Mouse (Mus musculus) intestine, embryonic 15.5 days (tissue): ENCODE data around the gene Timm9. TPM values are rescaled to one million over a fixed set of nuclear protein-coding genes. Genes with fewer than 3 reads are reported as not detected.
A peak's percentile ranks its signal among the peaks of the same experiment; 100 is the strongest.

Source experiments
- ATAC-seq: fragments of 200-750 bp; cut with Nextera tagmentation; 2 replicates; pipeline ENCODE4 v1.8.0; 2017; ENCODE audit warnings: moderate TSS enrichment, moderate library complexity
- H3K27ac ChIP-seq: fragments of 300-500 bp; sonication (generic); 2 replicates; pipeline ENCODE4 v1.5.1; 2015; ENCODE audit warnings: mild to moderate bottlenecking, inconsistent platforms
- H3K27me3 ChIP-seq: fragments of 300-500 bp; sonication (generic); replicated peaks from 2 replicates; pipeline ENCODE4 v1.6.1; 2015; ENCODE audit warnings: inconsistent platforms
- H3K36me3 ChIP-seq: fragments of 300-500 bp; sonication (generic); 2 replicates; pipeline ENCODE4 v1.6.1; 2015; ENCODE audit warnings: inconsistent platforms
- H3K4me1 ChIP-seq: fragments of 300-500 bp; sonication (generic); replicated peaks from 2 replicates; pipeline ENCODE4 v1.6.1; 2015; ENCODE audit warnings: inconsistent platforms
- H3K4me2 ChIP-seq: fragments of 300-500 bp; sonication (generic); replicated peaks from 2 replicates; pipeline ENCODE4 v1.6.1; 2015; ENCODE audit warnings: mild to moderate bottlenecking, inconsistent platforms
- H3K4me3 ChIP-seq: fragments of 300-500 bp; sonication (generic); replicated peaks from 2 replicates; pipeline ENCODE4 v1.5.1; 2015; ENCODE audit warnings: inconsistent platforms
- H3K9ac ChIP-seq: fragments of 300-500 bp; sonication (generic); 2 replicates; pipeline ENCODE4 v1.6.1; 2015; ENCODE audit warnings: inconsistent platforms
- H3K9me3 ChIP-seq: fragments of 300-500 bp; sonication (generic); 2 replicates; pipeline ENCODE4 v1.6.1; 2016; ENCODE audit warnings: inconsistent platforms
- WGBS: fragments of 180-500 bp; shearing (Covaris S2); methylation state at CpG from one replicate; pipeline ENCODE4 v1.1.7; 2015; 5-methylcytosine and 5-hydroxymethylcytosine counted together
- polyA plus RNA-seq: library from polyadenylated mRNA; unstranded; fragments of >200 nt; fragmentation: Nextera tagmentation; extraction: Ambion mirVana; gene quantifications from 2 replicates; pipeline ENCODE4 v1.2.1, GENCODE M21; 2015

Timm9 gene
- polyA plus RNA-seq: 108 and 109 TPM in 2 replicates

DNA sequence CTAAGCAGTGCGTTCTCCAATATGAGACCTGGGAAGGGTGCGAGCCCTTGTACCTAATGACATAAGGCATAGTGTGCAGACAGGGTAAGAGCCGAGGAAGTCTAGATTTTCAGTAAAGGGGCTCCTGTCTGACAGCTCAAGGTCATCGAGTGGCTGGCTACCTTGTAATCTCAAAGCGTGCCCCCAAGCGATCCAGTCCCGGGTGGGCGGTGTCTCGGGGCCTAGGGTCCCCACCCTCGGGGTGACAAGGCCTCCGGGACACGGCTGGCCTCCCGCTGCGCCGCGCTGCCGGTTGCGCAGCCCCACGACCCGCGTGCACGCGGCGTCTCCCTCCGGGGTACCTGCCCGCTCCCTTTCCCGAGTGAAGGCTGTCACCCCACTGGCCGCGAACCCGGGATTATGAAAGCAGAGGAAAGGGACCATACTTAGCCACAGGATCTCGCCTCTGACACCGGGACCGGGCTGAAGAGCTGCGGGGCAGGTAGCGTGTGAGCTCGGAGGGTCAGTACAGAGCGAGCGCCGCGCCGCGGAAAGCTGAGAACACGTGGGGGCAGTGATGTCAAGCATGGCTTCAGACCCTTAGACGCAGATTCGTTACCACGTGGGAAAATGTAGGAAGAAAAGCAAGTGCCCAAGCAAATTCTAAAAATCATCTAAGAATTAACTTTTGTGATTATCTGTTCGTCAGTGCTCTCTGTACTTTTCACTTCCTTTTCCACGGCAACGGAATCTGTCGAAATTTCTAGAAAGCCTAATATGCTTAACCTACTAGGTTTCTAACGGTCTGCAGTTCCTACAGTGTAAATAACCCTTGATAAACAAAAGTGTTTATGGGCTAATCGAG is at the start of gene Timm9, which contains the start of gene 2700049A03Rik:
Gene Timm9, minus strand, starts transcription at position 555 of the 844 bp plus-strand sequence.
Gene 2700049A03Rik, plus strand, starts transcription at position 719 of the 844 bp plus-strand sequence.
- Histone ChIP-seq H3K36me3 (peaks cover 21% of the 10 kb centered on the region; the same call in 1 of the 2 replicates), H3K27ac (peak within 1 kb of the TSS; percentile 59), H3K27me3 (no peaks in the 10 kb centered on the region), H3K4me3 (peak within 1 kb of the TSS; percentile 94), H3K4me1 (peaks cover 5% of the 10 kb centered on the region; the same call in 1 of the 2 replicates), H3K9ac (peak within 1 kb of the TSS; percentile 89), H3K9me3 (no peaks in the 10 kb centered on the region), H3K4me2 (peak within 1 kb of the TSS; percentile 84)
- ATAC-seq: peak; percentile 94
- WGBS: under 1% methylated on average over 52 of the region's 52 CpGs

DNA sequence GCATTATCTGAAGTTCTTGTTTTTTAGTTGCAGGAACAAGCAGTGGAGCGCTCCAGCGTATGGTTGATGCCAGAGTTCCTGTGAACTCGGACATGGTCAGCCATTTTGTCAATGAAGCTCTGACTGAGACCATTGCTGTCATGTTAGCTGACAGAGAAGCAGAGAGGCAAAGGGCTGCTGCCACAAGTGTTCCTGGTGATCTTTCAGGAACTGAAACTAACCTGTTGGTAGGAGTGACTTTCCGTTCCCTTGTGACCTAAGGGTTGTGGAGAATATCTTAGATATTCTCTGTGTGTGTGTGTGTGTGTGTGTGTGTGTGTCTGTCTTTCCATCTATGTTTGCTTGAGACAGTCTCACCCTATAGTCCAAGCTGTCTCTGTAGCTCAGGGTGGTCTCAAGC is 47.9 kb upstream of the Timm9 start:
- no peaks in the 10 kb centered on the region for H3K4me1 ChIP-seq
- no peak overlapping the region for H3K4me3 ChIP-seq
- no peak overlapping the region for H3K4me2 ChIP-seq
- ATAC-seq: no peak
- no peak overlapping the region for H3K27ac ChIP-seq
- H3K36me3 ChIP-seq: peaks cover 8% of the 10 kb centered on the region; the same call in 1 of the 2 replicates
- H3K27me3 ChIP-seq: no peaks in the 10 kb centered on the region
- WGBS: 88% methylated on average over 4 of the region's 4 CpGs
- H3K9ac ChIP-seq: no peak overlapping the region
- H3K9me3 ChIP-seq: no peaks in the 10 kb centered on the region

- Histone ChIP-seq H3K4me3 (no peak overlapping the region), H3K27ac (no peak overlapping the region), H3K9ac (no peak overlapping the region), H3K4me1 (no peaks in the 10 kb centered on the region), H3K36me3 (peaks cover 8% of the 10 kb centered on the region; the same call in 1 of the 2 replicates), H3K27me3 (no peaks in the 10 kb centered on the region), H3K9me3 (no peaks in the 10 kb centered on the region), H3K4me2 (no peak overlapping the region)
- ATAC-seq: no peak
- WGBS: 93% methylated on average over 3 of the region's 3 CpGs
Measured at GRCm38 (mm10) chr12:71183736-71184135, 47.3 kb upstream of the Timm9 start.

- H3K4me3 ChIP-seq: no peak overlapping the region
- H3K36me3 ChIP-seq: peaks cover 13% of the 10 kb centered on the region; the same call in 1 of the 2 replicates
Measured at GRCm38 (mm10) chr12:71169911-71170310, 33.4 kb upstream of the Timm9 start.

GRCm38 (mm10) chr12:71164410-71164809 is 27.9 kb upstream of the Timm9 start:
- Histone ChIP-seq H3K27ac (no peak overlapping the region), H3K4me1 (no peaks in the 10 kb centered on the region), H3K36me3 (peaks cover 14% of the 10 kb centered on the region), H3K9ac (no peak overlapping the region), H3K4me3 (no peak overlapping the region), H3K9me3 (no peaks in the 10 kb centered on the region), H3K27me3 (no peaks in the 10 kb centered on the region), H3K4me2 (no peak overlapping the region)
- ATAC-seq: no peak
- WGBS: 92% methylated on average over 9 of the region's 9 CpGs

More at GRCm38 (mm10) chr12:71169911-71170310, 33.4 kb upstream of the Timm9 start:
- H3K4me1 ChIP-seq: no peaks in the 10 kb centered on the region
- WGBS: 81% methylated on average over 1 of the region's 1 CpGs
- ATAC-seq: no peak
- H3K9ac ChIP-seq: no peak overlapping the region
- H3K27ac ChIP-seq: no peak overlapping the region
- H3K9me3 ChIP-seq: no peaks in the 10 kb centered on the region
- no peaks in the 10 kb centered on the region for H3K27me3 ChIP-seq
- H3K4me2 ChIP-seq: no peak overlapping the region

DNA sequence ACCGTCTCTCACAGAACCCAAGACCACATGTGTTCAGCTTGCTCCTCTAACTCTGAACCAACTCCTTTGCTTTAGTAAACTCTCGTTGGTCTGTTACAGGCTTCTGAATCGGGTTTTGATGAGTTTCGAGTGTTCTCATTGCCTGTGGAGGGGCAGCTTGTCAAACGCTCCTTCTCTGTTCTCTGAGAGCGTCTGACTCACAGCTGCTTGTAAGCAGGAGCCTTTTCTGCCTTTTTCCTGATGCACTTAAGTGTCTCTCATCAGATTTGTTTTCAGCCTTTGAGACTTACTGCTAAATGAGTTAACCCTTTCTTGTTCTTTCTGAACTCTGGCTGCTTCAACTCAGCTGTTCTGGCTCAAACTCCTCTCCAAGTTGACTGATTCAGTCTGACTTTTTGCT is 21.5 kb upstream of the Timm9 start:
- peaks cover 25% of the 10 kb centered on the region; the same call in 1 of the 2 replicates for H3K36me3 ChIP-seq
- 82% methylated on average over 6 of the region's 6 CpGs for WGBS
- H3K9ac ChIP-seq: no peak overlapping the region
- H3K27me3 ChIP-seq: no peaks in the 10 kb centered on the region
- no peak for ATAC-seq
- H3K4me2 ChIP-seq: no peak overlapping the region
- no peaks in the 10 kb centered on the region for H3K4me1 ChIP-seq
- no peaks in the 10 kb centered on the region for H3K9me3 ChIP-seq
- no peak overlapping the region for H3K4me3 ChIP-seq
- H3K27ac ChIP-seq: no peak overlapping the region

DNA sequence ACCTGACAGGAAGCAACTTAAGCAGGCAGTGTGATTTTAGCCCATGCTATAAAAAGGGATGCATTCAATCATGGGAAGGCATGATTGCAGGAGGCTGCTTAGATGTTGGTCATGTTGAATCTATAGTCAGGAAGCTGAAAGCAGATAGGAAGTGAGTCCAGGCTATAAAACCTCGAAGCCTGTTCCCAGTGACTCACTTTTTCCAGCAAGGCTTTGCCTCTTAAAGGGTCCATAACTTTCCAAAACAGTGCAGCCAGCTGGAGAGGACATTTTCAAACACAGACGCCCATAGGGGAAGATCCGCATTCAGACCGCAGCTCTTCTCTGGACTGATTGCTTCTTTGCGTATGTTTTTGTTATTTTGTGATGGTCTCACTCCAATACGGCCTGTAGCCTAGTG is 18.5 kb upstream of the Timm9 start:
- H3K9ac ChIP-seq: no peak overlapping the region
- no peak overlapping the region for H3K27ac ChIP-seq
- no peaks in the 10 kb centered on the region for H3K27me3 ChIP-seq
- H3K4me2 ChIP-seq: no peak overlapping the region
- H3K9me3 ChIP-seq: no peaks in the 10 kb centered on the region
- no peak overlapping the region for H3K4me3 ChIP-seq
- no peak for ATAC-seq
- 93% methylated on average over 6 of the region's 6 CpGs for WGBS
- H3K36me3 ChIP-seq: peaks cover 22% of the 10 kb centered on the region; the same call in 1 of the 2 replicates
- H3K4me1 ChIP-seq: no peaks in the 10 kb centered on the region

GRCm38 (mm10) chr12:71150167-71150566 is 13.7 kb upstream of the Timm9 start:
- no peaks in the 10 kb centered on the region for H3K4me1 ChIP-seq
- no peaks in the 10 kb centered on the region for H3K9me3 ChIP-seq
- H3K27ac ChIP-seq: no peak overlapping the region
- H3K36me3 ChIP-seq: peaks cover 19% of the 10 kb centered on the region; the same call in 1 of the 2 replicates
- no peak overlapping the region for H3K4me3 ChIP-seq
- H3K27me3 ChIP-seq: no peaks in the 10 kb centered on the region
- ATAC-seq: no peak
- 94% methylated on average over 8 of the region's 8 CpGs for WGBS
- H3K4me2 ChIP-seq: no peak overlapping the region
- no peak overlapping the region for H3K9ac ChIP-seq

GRCm38 (mm10) chr12:71149456-71149855 is 13.0 kb upstream of the Timm9 start:
- no peak overlapping the region for H3K9ac ChIP-seq
- peaks cover 14% of the 10 kb centered on the region; the same call in 1 of the 2 replicates for H3K36me3 ChIP-seq
- no peaks in the 10 kb centered on the region for H3K4me1 ChIP-seq
- ATAC-seq: no peak
- 90% methylated on average over 6 of the region's 6 CpGs for WGBS
- H3K9me3 ChIP-seq: no peaks in the 10 kb centered on the region
- no peak overlapping the region for H3K4me2 ChIP-seq
- no peak overlapping the region for H3K4me3 ChIP-seq
- no peaks in the 10 kb centered on the region for H3K27me3 ChIP-seq
- H3K27ac ChIP-seq: no peak overlapping the region

DNA sequence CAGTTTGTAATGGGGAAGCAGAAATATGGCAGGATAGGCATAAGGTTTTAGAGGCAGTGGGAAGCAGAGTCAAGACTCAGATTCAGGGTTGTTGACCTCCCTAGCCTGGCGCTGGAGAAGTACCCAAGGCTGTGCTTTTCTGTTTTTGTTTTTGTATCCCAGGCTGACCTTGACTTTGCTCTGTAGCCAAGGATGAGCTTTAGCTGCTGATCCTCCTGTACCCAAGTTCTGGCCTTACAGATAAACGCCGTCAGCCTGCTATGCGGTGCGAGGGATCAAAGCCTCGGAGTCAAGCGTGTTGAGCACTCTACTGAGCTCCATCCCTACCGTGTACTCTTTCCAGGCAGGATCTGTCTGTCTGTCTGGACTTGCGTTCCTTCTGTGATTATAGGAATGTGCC is 12.3 kb upstream of the Timm9 start:
- H3K9ac ChIP-seq: no peak overlapping the region
- no peaks in the 10 kb centered on the region for H3K27me3 ChIP-seq
- ATAC-seq: no peak
- H3K4me2 ChIP-seq: no peak overlapping the region
- WGBS: 95% methylated on average over 9 of the region's 9 CpGs
- no peak overlapping the region for H3K4me3 ChIP-seq
- H3K4me1 ChIP-seq: no peaks in the 10 kb centered on the region
- no peaks in the 10 kb centered on the region for H3K9me3 ChIP-seq
- H3K27ac ChIP-seq: no peak overlapping the region
- peaks cover 14% of the 10 kb centered on the region; the same call in 1 of the 2 replicates for H3K36me3 ChIP-seq

GRCm38 (mm10) chr12:71147641-71148040 is 11.2 kb upstream of the Timm9 start:
- Histone ChIP-seq H3K9ac (no peak overlapping the region), H3K27me3 (no peaks in the 10 kb centered on the region), H3K27ac (no peak overlapping the region), H3K4me1 (no peaks in the 10 kb centered on the region), H3K4me2 (no peak overlapping the region), H3K36me3 (0 out of 2 replicates have a peak, but pooled peaks cover 13% of the 10 kb centered on the region), H3K4me3 (no peak overlapping the region), H3K9me3 (no peaks in the 10 kb centered on the region)
- ATAC-seq: no peak
- WGBS: 80% methylated on average over 3 of the region's 3 CpGs

GRCm38 (mm10) chr12:71141189-71141588 is 4.7 kb upstream of the Timm9 start:
- ATAC-seq: no peak
- no peak overlapping the region for H3K27ac ChIP-seq
- no peaks in the 10 kb centered on the region for H3K4me1 ChIP-seq
- H3K4me3 ChIP-seq: no peak overlapping the region
- no peak overlapping the region for H3K9ac ChIP-seq
- H3K9me3 ChIP-seq: no peaks in the 10 kb centered on the region
- H3K4me2 ChIP-seq: no peak overlapping the region
- H3K36me3 ChIP-seq: peaks cover 23% of the 10 kb centered on the region
- no peaks in the 10 kb centered on the region for H3K27me3 ChIP-seq
